Mouse (Mus musculus) C2C12 (cell line): ENCODE results near the gene Ren1. TPM values are rescaled to one million over a fixed set of nuclear protein-coding genes. Genes with fewer than 3 reads are reported as not detected.

Experiments
- H3K27me3 ChIP-seq: one replicate; pipeline ENCODE4 v1.6.1; 2011; ENCODE audit not compliant: control insufficient read depth, insufficient read depth, insufficient read length
- H3K36me3 ChIP-seq: one replicate; pipeline ENCODE4 v1.6.1; 2011; ENCODE audit not compliant: control insufficient read depth, insufficient read depth
- H3K4me3 ChIP-seq: one replicate; pipeline ENCODE4 v1.5.1; 2011; ENCODE audit warnings: mild to moderate bottlenecking, control low read depth; ENCODE audit not compliant: poor library complexity, insufficient read depth, severe bottlenecking
- H3K79me2 ChIP-seq: one replicate; pipeline ENCODE4 v1.6.1; 2011; ENCODE audit not compliant: control insufficient read depth, insufficient read depth
- H3K79me3 ChIP-seq: one replicate; pipeline ENCODE4 v1.6.1; 2011; ENCODE audit warnings: low read depth, control low read depth
- H3ac ChIP-seq: one replicate; pipeline ENCODE3; 2011; ENCODE audit warnings: low read depth; ENCODE audit not compliant: control insufficient read depth, insufficient read length
- CEBPB ChIP-seq: IDR thresholded peaks from one replicate; pipeline ENCODE4 v1.6.1; 2011; ENCODE audit warnings: low read depth, mild to moderate bottlenecking, control low read depth, moderate library complexity
- CTCF ChIP-seq: IDR thresholded peaks from one replicate; pipeline ENCODE4 v1.5.1; 2011; ENCODE audit not compliant: control insufficient read depth, insufficient read depth, insufficient read length
- FOSL1 ChIP-seq: IDR thresholded peaks from one replicate; pipeline ENCODE4 v1.8.0; 2011; ENCODE audit warnings: mild to moderate bottlenecking, low read length; ENCODE audit not compliant: poor library complexity, insufficient read depth, severe bottlenecking
- MAX ChIP-seq: IDR thresholded peaks from one replicate; pipeline ENCODE4 v1.6.1; 2011; ENCODE audit warnings: mild to moderate bottlenecking, control low read depth
- MYOD1 ChIP-seq: IDR thresholded peaks from one replicate; pipeline ENCODE4 v1.6.1; 2011; ENCODE audit warnings: low read depth; ENCODE audit not compliant: control insufficient read depth, insufficient read length
- MYOG ChIP-seq: IDR thresholded peaks from one replicate; pipeline ENCODE4 v1.6.1; 2011; ENCODE audit not compliant: control insufficient read depth, insufficient read length; ENCODE audit errors: extremely low read depth
- USF1 ChIP-seq: IDR thresholded peaks from one replicate; pipeline ENCODE4 v1.6.1; 2011; ENCODE audit warnings: low read depth, mild to moderate bottlenecking, control low read depth, moderate library complexity
- polyA plus RNA-seq: library from polyadenylated mRNA; unstranded; fragments of >200 nt; fragmentation: generic; extraction: Trizol; gene quantifications from one replicate; pipeline ENCODE4 v1.2.1, GENCODE M21; 2012; ENCODE audit warnings: missing spikeins

Ren1 gene
- polyA plus RNA-seq, 1 experiment = not detected

GRCm38 (mm10) chr1:133323333-133323732 is 27.0 kb upstream of the Ren1 start:
- no peak overlapping the region for H3ac ChIP-seq
- no peak overlapping the region for H3K4me3 ChIP-seq
- TF ChIP-seq USF1 (no peak), MAX (no peak), FOSL1 (no peak), CEBPB (no peak), MYOG (no peak), CTCF (no peak), MYOD1 (no peak)
- H3K27me3 ChIP-seq = peaks cover 13% of the 10 kb centered on the region
- H3K79me2 ChIP-seq = no peaks in the 10 kb centered on the region
- H3K79me3 ChIP-seq = no peaks in the 10 kb centered on the region
- H3K36me3 ChIP-seq = no peaks in the 10 kb centered on the region

GRCm38 (mm10) chr1:133325951-133326350 is 24.4 kb upstream of the Ren1 start:
- Histone ChIP-seq H3K4me3 (no peak overlapping the region), H3K79me3 (no peaks in the 10 kb centered on the region), H3ac (no peak overlapping the region), H3K27me3 (peaks cover 35% of the 10 kb centered on the region), H3K79me2 (no peaks in the 10 kb centered on the region), H3K36me3 (no peaks in the 10 kb centered on the region)
- TF ChIP-seq CEBPB (no peak), MYOD1 (no peak), CTCF (no peak), MAX (no peak), USF1 (no peak), MYOG (no peak), FOSL1 (no peak)

GRCm38 (mm10) chr1:133327094-133327493 is 23.2 kb upstream of the Ren1 start:
- Histone ChIP-seq H3K4me3 (no peak overlapping the region), H3K79me2 (no peaks in the 10 kb centered on the region), H3ac (no peak overlapping the region)

GRCm38 (mm10) chr1:133328299-133328795 is 22.0 kb upstream of the Ren1 start:
- Histone ChIP-seq H3K36me3 (no peaks in the 10 kb centered on the region), H3ac (no peak overlapping the region), H3K79me3 (no peaks in the 10 kb centered on the region), H3K27me3 (peaks cover 49% of the 10 kb centered on the region), H3K79me2 (no peaks in the 10 kb centered on the region), H3K4me3 (no peak overlapping the region)
- TF ChIP-seq MYOG = no peak
- TF ChIP-seq MYOD1 = no peak
- TF ChIP-seq USF1 = no peak
- no peak for TF ChIP-seq FOSL1
- no peak for TF ChIP-seq CTCF
- no peak for TF ChIP-seq MAX

More at GRCm38 (mm10) chr1:133327094-133327493, 23.2 kb upstream of the Ren1 start:
- Histone ChIP-seq H3K79me3 (no peaks in the 10 kb centered on the region), H3K36me3 (no peaks in the 10 kb centered on the region), H3K27me3 (peaks cover 43% of the 10 kb centered on the region)
- TF ChIP-seq USF1 = no peak
- no peak for TF ChIP-seq FOSL1
- TF ChIP-seq CTCF = no peak
- no peak for TF ChIP-seq MYOD1
- TF ChIP-seq MAX = no peak
- TF ChIP-seq CEBPB = no peak
- no peak for TF ChIP-seq MYOG

- no peak overlapping the region for H3ac ChIP-seq
- H3K36me3 ChIP-seq = no peaks in the 10 kb centered on the region
- no peaks in the 10 kb centered on the region for H3K79me2 ChIP-seq
- H3K79me3 ChIP-seq = no peaks in the 10 kb centered on the region
- no peak for TF ChIP-seq CTCF
- TF ChIP-seq MAX = no peak
- no peak for TF ChIP-seq CEBPB
- TF ChIP-seq MYOG = no peak
- no peak for TF ChIP-seq MYOD1
- TF ChIP-seq USF1 = no peak
- TF ChIP-seq FOSL1 = no peak
- H3K4me3 ChIP-seq = no peak overlapping the region
- peaks cover 47% of the 10 kb centered on the region for H3K27me3 ChIP-seq
These were observed 21.2 kb upstream of the Ren1 start for GRCm38 (mm10) chr1:133328896-133329637.

- TF ChIP-seq MAX = no peak
- TF ChIP-seq CTCF = no peak
- no peak for TF ChIP-seq MYOD1
- no peak for TF ChIP-seq MYOG
- TF ChIP-seq FOSL1 = no peak
- no peak for TF ChIP-seq USF1
- no peak for TF ChIP-seq CEBPB
- no peaks in the 10 kb centered on the region for H3K36me3 ChIP-seq
- no peaks in the 10 kb centered on the region for H3K79me2 ChIP-seq
- H3ac ChIP-seq = no peak overlapping the region
- peaks cover 46% of the 10 kb centered on the region for H3K27me3 ChIP-seq
- no peak overlapping the region for H3K4me3 ChIP-seq
- no peaks in the 10 kb centered on the region for H3K79me3 ChIP-seq
These were observed 20.7 kb upstream of the Ren1 start for GRCm38 (mm10) chr1:133329638-133329964.
